Mouse (Mus musculus): ENCODE data around the gene Rufy4. TPM values are rescaled to one million over a fixed set of nuclear protein-coding genes. Genes with fewer than 3 reads are reported as not detected.

The Rufy4 gene
- total RNA-seq (2015; ENCODE audit: low replicate concordance), result not detected in 2 replicates
- not detected in 2 replicates for total RNA-seq (2017; ENCODE audit: low replicate concordance)

- no peak for ATAC-seq (replicated peaks; ENCODE audit: low FRiP score, poor library complexity, severe bottlenecking)
These were observed at the start of gene Rufy4 for GRCm38 (mm10) chr1:74124991-74125552. Rufy4 (plus strand) TSS chr1:74125541.

- ATAC-seq (replicated peaks; ENCODE audit: low FRiP score, poor library complexity, severe bottlenecking), result no peak
These were observed 49.1 kb upstream of the Rufy4 start for GRCm38 (mm10) chr1:74076230-74076629.

- no peak for ATAC-seq (replicated peaks; ENCODE audit: low FRiP score, poor library complexity, severe bottlenecking)
These were observed 48.0 kb upstream of the Rufy4 start for GRCm38 (mm10) chr1:74077353-74077752.

GRCm38 (mm10) chr1:74081573-74081989, 43.8 kb upstream of the Rufy4 start:
- ATAC-seq (replicated peaks; ENCODE audit: low FRiP score, poor library complexity, severe bottlenecking), result no peak

GRCm38 (mm10) chr1:74082841-74083463, 42.4 kb upstream of the Rufy4 start:
- peak; percentile 58; the same call in 1 of the 2 replicates for ATAC-seq (replicated peaks; ENCODE audit: low FRiP score, poor library complexity, severe bottlenecking)

GRCm38 (mm10) chr1:74084065-74084705, 41.2 kb upstream of the Rufy4 start:
- ATAC-seq (replicated peaks; ENCODE audit: low FRiP score, poor library complexity, severe bottlenecking), result no peak

GRCm38 (mm10) chr1:74084752-74085151, 40.6 kb upstream of the Rufy4 start:
- no peak for ATAC-seq (replicated peaks; ENCODE audit: low FRiP score, poor library complexity, severe bottlenecking)

- ATAC-seq (replicated peaks; ENCODE audit: low FRiP score, poor library complexity, severe bottlenecking), result no peak
These were observed 39.8 kb upstream of the Rufy4 start for GRCm38 (mm10) chr1:74085566-74085965.

- no peak for ATAC-seq (replicated peaks; ENCODE audit: low FRiP score, poor library complexity, severe bottlenecking)
These were observed 36.8 kb upstream of the Rufy4 start for GRCm38 (mm10) chr1:74088569-74088968.

- no peak for ATAC-seq (replicated peaks; ENCODE audit: low FRiP score, poor library complexity, severe bottlenecking)
These were observed 35.0 kb upstream of the Rufy4 start for GRCm38 (mm10) chr1:74090329-74090728.

- no peak for ATAC-seq (replicated peaks; ENCODE audit: low FRiP score, poor library complexity, severe bottlenecking)
These were observed 34.2 kb upstream of the Rufy4 start for GRCm38 (mm10) chr1:74091138-74091537.

- no peak for ATAC-seq (replicated peaks; ENCODE audit: low FRiP score, poor library complexity, severe bottlenecking)
These were observed 33.6 kb upstream of the Rufy4 start for GRCm38 (mm10) chr1:74091611-74092224.

- no peak for ATAC-seq (replicated peaks; ENCODE audit: low FRiP score, poor library complexity, severe bottlenecking)
These were observed 33.1 kb upstream of the Rufy4 start for GRCm38 (mm10) chr1:74092242-74092641.

- no peak for ATAC-seq (replicated peaks; ENCODE audit: low FRiP score, poor library complexity, severe bottlenecking)
These were observed 31.9 kb upstream of the Rufy4 start for GRCm38 (mm10) chr1:74093447-74093846.

GRCm38 (mm10) chr1:74094497-74095270, 30.7 kb upstream of the Rufy4 start:
- ATAC-seq (replicated peaks; ENCODE audit: low FRiP score, poor library complexity, severe bottlenecking), result no peak

GRCm38 (mm10) chr1:74095296-74095695, 30.0 kb upstream of the Rufy4 start:
- ATAC-seq (replicated peaks; ENCODE audit: low FRiP score, poor library complexity, severe bottlenecking), result no peak

- no peak for ATAC-seq (replicated peaks; ENCODE audit: low FRiP score, poor library complexity, severe bottlenecking)
These were observed 29.6 kb upstream of the Rufy4 start for GRCm38 (mm10) chr1:74095728-74096127.

- no peak for ATAC-seq (replicated peaks; ENCODE audit: low FRiP score, poor library complexity, severe bottlenecking)
These were observed 27.0 kb upstream of the Rufy4 start for GRCm38 (mm10) chr1:74098004-74099000.

GRCm38 (mm10) chr1:74099001-74099435, 26.3 kb upstream of the Rufy4 start:
- no peak for ATAC-seq (replicated peaks; ENCODE audit: low FRiP score, poor library complexity, severe bottlenecking)
